Comparison of ENCODE assay signal across 8 mouse cellular contexts in the genomic region with DNA sequence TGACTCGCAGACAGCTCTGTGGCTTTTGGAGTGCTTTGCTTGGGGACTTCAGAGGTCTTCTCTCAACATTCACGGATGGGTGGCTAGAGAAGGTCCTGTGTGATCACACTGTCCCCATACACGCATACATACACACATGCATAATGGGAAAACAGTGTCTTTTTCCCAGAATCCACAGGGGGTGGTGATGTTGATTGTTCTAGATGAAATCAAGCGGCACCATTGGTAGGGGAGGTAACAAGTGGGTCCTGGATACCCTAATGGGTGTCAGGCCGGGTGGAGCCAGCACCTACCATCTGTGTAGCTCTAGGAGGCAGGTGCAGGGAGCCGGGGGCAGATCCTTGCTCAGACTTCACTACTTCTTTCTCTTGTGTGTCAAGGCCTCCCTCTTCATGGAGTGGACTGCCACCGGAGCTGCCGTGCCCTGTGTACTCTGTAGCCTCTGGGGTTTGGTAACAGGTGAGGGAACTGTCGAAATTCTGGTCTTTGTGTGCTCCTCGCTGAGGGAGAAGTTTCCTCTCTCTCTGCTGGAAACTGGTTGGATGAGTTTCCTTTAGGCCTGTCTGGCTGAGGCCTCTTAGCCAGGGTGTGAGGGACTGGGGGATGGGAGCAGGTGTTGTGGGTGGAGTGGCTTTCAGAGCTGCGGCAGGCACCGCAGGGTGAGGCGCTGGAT. TPM values are rescaled to one million over a fixed set of nuclear protein-coding genes. Genes with fewer than 3 reads are reported as not detected.
DNase-seq lines count a peak whose midpoint lies in the region; ATAC-seq and TF ChIP-seq lines count a peak whose summit lies in the region.

No protein-coding gene starts in this region.

- peaks cover 23% of the 10 kb centered on the region for H3K4me1 ChIP-seq in embryonic facial prominence, embryonic 12.5 days
- H3K4me1 ChIP-seq in intestine, embryonic 16.5 days (ENCODE audit: control insufficient read depth, insufficient read depth, low read length), result peaks cover 62% of the 10 kb centered on the region

- H3K4me2 ChIP-seq in embryonic facial prominence, embryonic 12.5 days (replicated peaks), result peak overlapping the region; percentile 40
- peak overlapping the region; percentile 53 for H3K4me2 ChIP-seq in intestine, embryonic 16.5 days (ENCODE audit: low read depth, low read length)

- peaks cover 41% of the 10 kb centered on the region for H3K27me3 ChIP-seq in embryonic facial prominence, embryonic 12.5 days
- no peaks in the 10 kb centered on the region for H3K27me3 ChIP-seq in intestine, embryonic 16.5 days (replicated peaks; ENCODE audit: control insufficient read depth, insufficient read depth, low read length)

- WGBS in embryonic facial prominence, embryonic 12.5 days, result 21% methylated on average over 13 of the region's 13 CpGs
- WGBS in intestine, embryonic 16.5 days, result 37% methylated on average over 13 of the region's 13 CpGs

- no peaks in the 10 kb centered on the region for H3K36me3 ChIP-seq in embryonic facial prominence, embryonic 12.5 days
- H3K36me3 ChIP-seq in intestine, embryonic 16.5 days (ENCODE audit: control insufficient read depth, insufficient read depth, low read length), result no peaks in the 10 kb centered on the region

- peak overlapping the region; percentile 72 for H3K4me3 ChIP-seq in gastrocnemius, adult 2 months
- peak overlapping the region; percentile 17; the same call in 1 of the 2 replicates for H3K4me3 ChIP-seq in embryonic facial prominence, embryonic 12.5 days
- H3K4me3 ChIP-seq in intestine, embryonic 16.5 days (ENCODE audit: low read length), result peak overlapping the region; percentile 28

- no peak for TF ChIP-seq CTCF in gastrocnemius, adult 2 months (IDR thresholded peaks at IDR 0.05)

- peak overlapping the region; percentile 80 for H3K27ac ChIP-seq in gastrocnemius, adult 2 months
- H3K27ac ChIP-seq in embryonic facial prominence, embryonic 12.5 days, result peak overlapping the region; percentile 72
- H3K27ac ChIP-seq in intestine, embryonic 16.5 days (ENCODE audit: low read length), result peak overlapping the region; percentile 75

- peak; percentile 47; the same call in 1 of the 2 replicates for ATAC-seq in embryonic facial prominence, embryonic 12.5 days (ENCODE audit: insufficient number of reproducible peaks, insufficient read depth, low FRiP score, low TSS enrichment)
- ATAC-seq in intestine, embryonic 16.5 days, result peak; percentile 82

- no peak for DNase-seq in gastrocnemius, adult 2 months
- no peak for DNase-seq in gastrocnemius, postnatal 25 days
- peak; percentile 42 for DNase-seq in lung, postnatal 14 days
- peak; percentile 50 for DNase-seq in thymus, postnatal 25 days
- DNase-seq in layer of hippocampus, postnatal 36 days, result no peak
- DNase-seq in left cerebral cortex, postnatal 4 days, result no peak

- no peak overlapping the region for H3K9ac ChIP-seq in embryonic facial prominence, embryonic 12.5 days
- H3K9ac ChIP-seq in intestine, embryonic 16.5 days (ENCODE audit: low read depth, low read length), result peak overlapping the region; percentile 66

- H3K9me3 ChIP-seq in embryonic facial prominence, embryonic 12.5 days, result no peaks in the 10 kb centered on the region
- no peaks in the 10 kb centered on the region for H3K9me3 ChIP-seq in intestine, embryonic 16.5 days (ENCODE audit: control insufficient read depth, low read length)

- intact Hi-C loops in gastrocnemius, adult 2 months (cut with DNase I), result no loop called here
- intact Hi-C loops in left cerebral cortex, postnatal 4 days (cut with DNase I), result no loop called here

RNA-seq across cellular contexts. Expression of gene Plekhg3, which starts 16.9 kb away (rescaled TPM):
- total RNA-seq in gastrocnemius, adult 2 months (2021), result 1 to 10 TPM; 5.3 to 6.1 TPM
- 1 to 10 TPM; 6.1 to 7.6 TPM for total RNA-seq in gastrocnemius, postnatal 25 days (2021)
- polyA plus RNA-seq in embryonic facial prominence, embryonic 12.5 days (2016; fragmentation: Nextera tagmentation; extraction: Ambion mirVana), result 4.5 and 5.1 TPM in 2 replicates
- 8.8 and 9.3 TPM in 2 replicates for polyA plus RNA-seq in intestine, embryonic 16.5 days (2015; fragmentation: Nextera tagmentation; extraction: Ambion mirVana)
- 10 to 100 TPM; 22.9 to 23.2 TPM for total RNA-seq in layer of hippocampus, postnatal 36 days (2021)
- 1 to 10 TPM; 3.0 to 3.3 TPM for total RNA-seq in left cerebral cortex, postnatal 4 days (2021)

Comparison
In these comparisons a context has a peak if more than half of its experiments do, and no peak if none do; other contexts are left out.
1. DNase-seq: peak in lung, postnatal 14 days (single experiment) and thymus, postnatal 25 days (single experiment); none in gastrocnemius, adult 2 months (single experiment), gastrocnemius, postnatal 25 days (single experiment), layer of hippocampus, postnatal 36 days (0 of 2) and left cerebral cortex, postnatal 4 days (single experiment).
2. H3K4me3 ChIP-seq: peak in every context shown above with its lines; median percentile 72 in gastrocnemius, adult 2 months; 28 in intestine, embryonic 16.5 days; 17 in embryonic facial prominence, embryonic 12.5 days.
3. Peak in every context shown above with its lines, with median percentiles within 50 percentile points of each other: H3K27ac ChIP-seq.